Mouse (Mus musculus): ENCODE data around the gene Gapvd1. TPM values are rescaled to one million over a fixed set of nuclear protein-coding genes. Genes with fewer than 3 reads are reported as not detected.

The Gapvd1 gene
- total RNA-seq, 2 experiments from 2014 or later: 106 TPM

DNA sequence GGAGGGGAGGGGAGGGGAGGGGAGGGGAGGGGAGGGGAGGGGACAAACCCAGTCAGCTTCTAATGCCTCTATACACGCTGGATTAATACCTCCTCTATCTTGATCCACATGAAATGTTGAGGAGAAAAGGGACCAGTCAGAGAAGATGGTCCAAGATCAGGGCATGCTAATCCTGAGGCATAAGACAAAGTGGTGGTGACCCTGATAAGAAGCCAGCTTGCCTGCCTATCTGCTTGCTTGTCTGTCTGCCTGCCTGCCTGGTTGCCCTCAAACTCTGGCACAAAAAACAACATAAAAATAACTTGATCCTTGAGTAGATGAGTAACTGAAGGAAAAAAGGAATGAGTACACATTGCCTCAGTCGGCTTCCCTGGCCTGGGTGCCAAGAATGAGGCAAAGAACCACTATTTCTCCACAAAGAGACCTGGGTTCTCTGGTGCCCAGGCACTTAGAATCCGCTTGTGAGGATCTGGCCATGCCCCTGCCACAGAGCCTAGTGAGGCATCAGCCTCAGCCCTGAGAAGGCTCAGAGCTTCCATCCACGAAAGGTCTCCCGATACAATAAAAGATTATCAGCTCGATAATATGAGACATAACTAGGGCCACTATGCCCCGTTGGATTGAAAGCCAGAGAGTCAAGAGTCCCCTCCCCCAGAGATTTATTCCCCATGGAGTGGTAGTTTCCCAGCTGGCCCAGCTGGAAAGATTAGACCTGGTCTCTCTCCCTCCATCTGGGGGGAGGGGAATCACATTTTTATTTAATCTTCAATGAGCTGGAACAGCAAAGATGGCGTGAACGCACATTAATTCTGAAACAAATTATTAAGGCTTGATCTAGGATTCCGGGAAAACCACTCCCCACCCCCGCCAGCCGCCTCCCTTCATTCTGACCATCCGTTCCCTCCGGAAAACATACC lies 119.5 kb downstream of the Gapvd1 start:
- no peak for DNase-seq

DNA sequence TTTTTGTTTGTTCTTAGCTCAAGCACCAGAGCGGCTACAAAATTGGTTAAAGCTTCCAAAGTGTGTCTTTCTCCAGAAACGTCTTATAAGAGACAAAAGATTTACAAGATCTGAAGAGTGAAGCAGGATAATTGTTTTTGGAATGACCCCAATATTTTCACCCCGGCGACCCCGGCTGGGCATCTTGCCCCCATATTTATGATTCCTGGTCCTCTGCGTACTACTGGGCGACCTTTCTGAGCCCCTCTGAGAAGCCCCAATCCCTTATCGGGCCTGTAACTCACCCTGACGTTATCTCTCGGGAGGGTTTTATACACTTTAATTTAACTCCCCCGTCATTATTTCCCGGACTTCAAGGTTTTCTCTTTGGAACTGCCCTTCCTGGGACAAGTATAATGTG lies 123.0 kb downstream of the Gapvd1 start:
- DNase-seq: no peak

DNA sequence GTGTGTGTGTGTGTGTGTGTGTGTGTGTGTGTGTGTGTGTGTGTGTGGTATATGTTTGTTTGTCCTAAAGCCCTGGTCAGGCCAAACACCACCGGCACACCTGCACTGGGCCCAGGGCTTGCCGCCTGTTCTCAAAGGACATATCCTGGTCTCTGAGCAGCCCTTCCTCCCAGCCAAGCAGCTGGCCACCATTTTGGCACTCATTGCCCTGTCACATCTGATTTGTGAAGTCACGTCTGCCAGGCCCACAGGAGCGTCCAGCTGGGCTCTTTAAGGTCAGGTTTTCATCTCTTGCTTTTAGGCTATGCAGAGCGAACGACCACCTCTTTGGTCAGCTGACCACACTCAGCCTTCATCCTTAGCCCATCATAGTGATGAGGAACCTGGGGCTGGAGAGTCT lies 124.6 kb downstream of the Gapvd1 start:
- DNase-seq: no peak

DNA sequence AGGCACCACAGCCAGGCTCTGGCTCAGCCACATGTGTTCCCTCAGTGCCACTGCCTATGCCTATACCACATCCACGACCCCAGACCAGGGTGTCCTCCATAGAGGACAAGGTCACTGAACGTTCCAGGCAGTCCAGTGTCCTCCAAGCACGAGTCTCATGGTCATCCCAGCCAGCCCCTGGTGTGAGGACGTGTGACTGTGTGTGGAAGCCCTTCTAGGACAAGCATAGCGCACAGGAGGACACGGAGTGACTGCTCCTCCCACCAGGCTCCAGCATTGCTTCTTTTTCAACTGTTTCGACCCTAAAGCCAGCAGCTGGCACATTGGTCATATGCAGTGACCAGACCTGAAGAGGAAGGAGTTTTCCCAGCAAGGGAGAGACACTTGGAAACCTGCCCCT lies 125.3 kb downstream of the Gapvd1 start:
- DNase-seq: no peak

DNA sequence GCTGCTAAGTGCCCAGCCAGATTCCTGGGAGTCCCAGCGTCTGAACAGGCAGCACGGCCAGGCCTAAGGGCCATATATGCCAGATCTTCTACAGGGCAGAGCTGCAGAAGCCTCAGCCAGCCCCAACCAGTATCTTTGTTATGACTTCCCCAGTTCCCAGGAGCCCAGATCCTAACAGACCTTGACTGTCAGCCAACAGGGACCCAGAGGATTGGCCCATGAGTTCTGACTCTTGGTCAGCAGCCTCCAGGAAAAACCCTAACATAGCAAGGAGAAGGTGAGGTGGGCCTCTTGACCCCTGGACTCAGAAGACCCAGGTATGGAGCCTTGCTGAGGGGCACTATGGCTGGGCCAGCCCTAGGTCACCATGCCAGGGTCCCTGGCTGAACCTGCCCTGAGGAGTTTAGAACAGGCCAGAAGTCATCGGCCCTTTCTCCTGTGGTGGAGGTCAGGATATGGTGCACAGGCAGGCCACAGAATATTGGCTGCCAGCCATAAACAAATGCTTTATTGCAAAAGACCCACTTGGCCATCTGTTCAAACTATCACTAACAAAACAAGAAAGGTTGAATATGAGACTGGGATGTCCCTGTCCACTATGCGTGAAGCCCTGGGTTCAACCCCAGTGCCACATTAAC lies 126.0 kb downstream of the Gapvd1 start:
- DNase-seq: no peak

DNA sequence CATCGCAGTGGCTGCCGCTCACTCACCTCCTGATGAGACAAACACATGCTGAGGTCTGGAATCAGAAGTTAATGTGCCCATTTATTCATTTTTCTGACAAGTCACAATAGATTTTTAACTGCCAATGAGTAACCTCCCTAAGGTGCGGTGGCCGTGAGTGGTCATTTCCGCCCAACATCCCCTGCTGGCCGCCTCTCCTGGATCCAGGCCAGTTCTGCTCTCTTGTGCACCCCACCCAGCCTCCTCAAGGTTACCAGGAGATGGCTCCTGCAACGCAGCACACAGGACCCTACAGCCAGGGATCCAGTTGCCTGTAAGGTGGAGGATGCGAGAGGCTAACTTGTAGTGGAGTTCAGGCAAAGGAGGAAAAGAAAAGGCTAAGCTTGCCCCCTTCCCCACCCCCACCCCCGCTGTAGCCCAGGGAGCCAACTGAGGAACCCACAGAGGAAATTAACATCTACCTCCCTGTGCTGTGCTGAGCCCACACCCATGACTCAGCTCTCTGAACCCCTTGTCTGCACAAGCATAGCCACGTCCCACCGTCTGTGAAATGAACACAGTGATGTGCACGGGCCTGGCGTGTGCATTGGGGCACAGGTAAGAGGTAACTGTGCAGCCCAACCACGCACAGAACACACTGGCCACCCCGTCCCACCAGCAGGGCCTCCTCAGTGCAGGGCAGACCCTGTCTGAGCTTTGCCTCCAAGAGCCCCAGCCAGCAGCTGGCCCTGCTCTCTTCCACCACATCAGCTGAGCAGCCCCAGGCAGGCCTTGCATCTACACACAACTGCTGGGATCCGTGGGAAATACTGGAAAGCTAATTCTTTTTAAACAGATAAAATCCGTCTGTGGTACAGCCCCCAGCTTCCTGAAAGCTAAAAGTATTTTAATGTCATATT lies 127.5 kb downstream of the Gapvd1 start:
- DNase-seq: no peak

Other genes starting within 250 kb of the Gapvd1 start
- gene Hspa5, start 16.7 kb upstream of the Gapvd1 start, total RNA-seq (2021): 100 to 1,000 TPM; 389 to 507 TPM
- 10 to 100 TPM; 32.8 to 38.1 TPM for gene Rabepk, start 44.7 kb upstream of the Gapvd1 start, total RNA-seq (2021)
- 10 to 100 TPM; 77.4 to 83.4 TPM for gene Fbxw2, start 71.1 kb upstream of the Gapvd1 start, total RNA-seq (2021)
- gene Gm34653, start 77.8 kb upstream of the Gapvd1 start, total RNA-seq (2021): not detected
- gene Cutal, start 119.2 kb upstream of the Gapvd1 start, total RNA-seq (2021): under 1 TPM; 0.18 to 0.40 TPM
- 10 to 100 TPM; 40.3 to 44.3 TPM for gene Psmd5, start 119.7 kb upstream of the Gapvd1 start, total RNA-seq (2021)
- gene Phf19, start 158.8 kb upstream of the Gapvd1 start, total RNA-seq (2021): 1 to 10 TPM; 1.1 to 1.3 TPM
- 1 to 10 TPM; 2.2 to 3.0 TPM for gene Traf1, start 206.5 kb upstream of the Gapvd1 start, total RNA-seq (2021)